ENCODE assay signal across 8 mouse cellular contexts in genomic region chr13:74807446-74808151, GRCm38 (mm10). TPM values are rescaled to one million over a fixed set of nuclear protein-coding genes. Genes with fewer than 3 reads are reported as not detected.
DNase-seq lines count a peak whose midpoint lies in the region; ATAC-seq and TF ChIP-seq lines count a peak whose summit lies in the region.

No protein-coding gene starts in this region.

- peak; percentile 87 for DNase-seq in CD4-positive helper T cell, adult 2 months (ENCODE audit: low read depth, low spot score)
- peak; percentile 83 to 94 for DNase-seq in adrenal gland, adult (ENCODE audit: inconsistent age in 2 of 2, low spot score in 1 of 2)
- peak; percentile 29 for DNase-seq in embryo, embryonic 11.5 days (ENCODE audit: low read depth, low spot score)
- peak; percentile 37 to 75 for DNase-seq in gastrocnemius, postnatal 4 days (ENCODE audit: low spot score in 2 of 2)
- peak; percentile 88 for DNase-seq in liver, postnatal 0 days
- DNase-seq in neural tube, embryonic 11.5 days (ENCODE audit: low spot score) = peak; percentile 64
- peak; percentile 82 for DNase-seq in thymus, adult 18-20 months

- H3K27ac ChIP-seq in intestine, embryonic 15.5 days = peak overlapping the region; percentile 5; the same call in 1 of the 2 replicates
- peak overlapping the region; percentile 96 for H3K27ac ChIP-seq in liver, postnatal 0 days (ENCODE audit: low read depth)
- no peak overlapping the region for H3K27ac ChIP-seq in neural tube, embryonic 11.5 days (ENCODE audit: low read depth, low read length)

- peak overlapping the region; percentile 87 for H3K4me2 ChIP-seq in intestine, embryonic 15.5 days (replicated peaks)
- peak overlapping the region; percentile 76 for H3K4me2 ChIP-seq in liver, postnatal 0 days (ENCODE audit: low read depth, low read length)
- H3K4me2 ChIP-seq in neural tube, embryonic 11.5 days (ENCODE audit: low read depth) = peak overlapping the region; percentile 91

- peak overlapping the region; percentile 67 for H3K9ac ChIP-seq in intestine, embryonic 15.5 days
- H3K9ac ChIP-seq in liver, postnatal 0 days (replicated peaks) = peak overlapping the region; percentile 86
- peak overlapping the region; percentile 62 for H3K9ac ChIP-seq in neural tube, embryonic 11.5 days (ENCODE audit: low read length)

- no peaks in the 10 kb centered on the region for H3K27me3 ChIP-seq in intestine, embryonic 15.5 days (replicated peaks)
- H3K27me3 ChIP-seq in liver, postnatal 0 days (ENCODE audit: insufficient read depth, low read length) = no peaks in the 10 kb centered on the region
- H3K27me3 ChIP-seq in neural tube, embryonic 11.5 days (ENCODE audit: control insufficient read depth, insufficient read depth, low read length) = no peaks in the 10 kb centered on the region

- no peak for TF ChIP-seq EP300 in liver, postnatal 0 days (IDR thresholded peaks at IDR 0.05; ENCODE audit: low read depth)

- no peaks in the 10 kb centered on the region for H3K36me3 ChIP-seq in intestine, embryonic 15.5 days
- no peaks in the 10 kb centered on the region for H3K36me3 ChIP-seq in liver, postnatal 0 days (replicated peaks; ENCODE audit: insufficient read depth, low read length)
- H3K36me3 ChIP-seq in neural tube, embryonic 11.5 days (ENCODE audit: control insufficient read depth, insufficient read depth, low read length) = no peaks in the 10 kb centered on the region

- no peaks in the 10 kb centered on the region for H3K9me3 ChIP-seq in intestine, embryonic 15.5 days
- H3K9me3 ChIP-seq in liver, postnatal 0 days (ENCODE audit: low read length) = no peaks in the 10 kb centered on the region
- H3K9me3 ChIP-seq in neural tube, embryonic 11.5 days (ENCODE audit: control insufficient read depth, low read length) = no peaks in the 10 kb centered on the region

- H3K4me3 ChIP-seq in intestine, embryonic 15.5 days (replicated peaks) = peak overlapping the region; percentile 62
- peak overlapping the region; percentile 82 for H3K4me3 ChIP-seq in liver, postnatal 0 days (ENCODE audit: low read depth, low read length)
- H3K4me3 ChIP-seq in neural tube, embryonic 11.5 days (ENCODE audit: low read depth, low read length) = peak overlapping the region; percentile 58

- ATAC-seq in intestine, embryonic 15.5 days = peak; percentile 97
- peak; percentile 97 for ATAC-seq in liver, postnatal 0 days
- peak; percentile 92 for ATAC-seq in neural tube, embryonic 11.5 days (ENCODE audit: insufficient read depth, low FRiP score, low TSS enrichment)

- H3K4me1 ChIP-seq in intestine, embryonic 15.5 days (replicated peaks) = no peaks in the 10 kb centered on the region
- H3K4me1 ChIP-seq in liver, postnatal 0 days (ENCODE audit: insufficient read depth) = peaks cover 7% of the 10 kb centered on the region
- H3K4me1 ChIP-seq in neural tube, embryonic 11.5 days (ENCODE audit: control insufficient read depth, insufficient read depth, low read length) = no peaks in the 10 kb centered on the region; the same call in 1 of the 2 replicates

- no peak for TF ChIP-seq CTCF in liver, postnatal 0 days (IDR thresholded peaks at IDR 0.05; ENCODE audit: low read depth)

- under 1% methylated on average over 31 of the region's 31 CpGs for WGBS in intestine, embryonic 15.5 days
- under 1% methylated on average over 31 of the region's 31 CpGs for WGBS in liver, postnatal 0 days (ENCODE audit: insufficient replicate concordance)
- WGBS in neural tube, embryonic 11.5 days = 2% methylated on average over 31 of the region's 31 CpGs

RNA-seq across cellular contexts. Expression of gene Cast, which starts 1.0 kb away (rescaled TPM):
- total RNA-seq in gastrocnemius, postnatal 4 days (2021) = 100 to 1,000 TPM in 1 of 2 experiments, 10 to 100 TPM in 1; 85.8 to 101 TPM
- polyA plus RNA-seq in intestine, embryonic 15.5 days (2015; fragmentation: Nextera tagmentation; extraction: Ambion mirVana) = 27.9 and 30.5 TPM in 2 replicates
- 19.9 and 24.5 TPM in 2 replicates for polyA plus RNA-seq in liver, postnatal 0 days (2015; fragmentation: Nextera tagmentation; extraction: Ambion mirVana)
- polyA plus RNA-seq in neural tube, embryonic 11.5 days (2014; fragmentation: Nextera tagmentation; extraction: Ambion mirVana) = 19.2 and 19.6 TPM in 2 replicates

Comparison
In these comparisons a context has a peak if more than half of its experiments do, and no peak if none do; other contexts are left out.
1. DNase-seq: peak in every context shown above with its lines; median percentile 88 in adrenal gland, adult; 88 in liver, postnatal 0 days; 87 in CD4-positive helper T cell, adult 2 months; 82 in thymus, adult 18-20 months; 64 in neural tube, embryonic 11.5 days; 56 in gastrocnemius, postnatal 4 days; 29 in embryo, embryonic 11.5 days.